Mouse (Mus musculus) brown adipose tissue, adult 24 weeks (tissue): ENCODE results near the gene Tm4sf1. TPM values are rescaled to one million over a fixed set of nuclear protein-coding genes. Genes with fewer than 3 reads are reported as not detected.

Experiments
- H3K27ac ChIP-seq: fragments of 200-500 bp; replicated peaks from 2 replicates; pipeline ENCODE4 v1.5.1; 2012; ENCODE audit warnings: low read depth, mild to moderate bottlenecking, low read length
- H3K4me1 ChIP-seq: fragments of 200-500 bp; 2 replicates; pipeline ENCODE4 v1.6.1; 2012; ENCODE audit warnings: low read length, mixed read lengths; ENCODE audit not compliant: control insufficient read depth, insufficient read depth, insufficient read length
- H3K4me3 ChIP-seq: fragments of 200-500 bp; 2 replicates; pipeline ENCODE4 v1.5.1; 2012; ENCODE audit warnings: low read depth, mild to moderate bottlenecking, low read length, moderate library complexity; ENCODE audit not compliant: insufficient read depth
- polyA plus RNA-seq: library from polyadenylated mRNA; stranded (reverse); fragments of >200 nt; gene quantifications from 2 replicates; pipeline ENCODE4 v1.2.4, GENCODE M21; 2012; ENCODE audit not compliant: missing spikeins, insufficient read depth, insufficient read length

Gene Tm4sf1
- polyA plus RNA-seq, 1 experiment = 49.0 TPM

GRCm38 (mm10) chr3:57296574-57296973 is 5.2 kb downstream of the Tm4sf1 start:
- Histone ChIP-seq H3K4me3 (no peak overlapping the region), H3K27ac (no peak overlapping the region), H3K4me1 (no peaks in the 10 kb centered on the region)

GRCm38 (mm10) chr3:57295631-57296030 is 6.2 kb downstream of the Tm4sf1 start:
- Histone ChIP-seq H3K4me1 (no peaks in the 10 kb centered on the region; the same call in 1 of the 2 replicates), H3K4me3 (peak overlapping the region; percentile 73; the same call in 1 of the 2 replicates), H3K27ac (peak overlapping the region; percentile 98)

GRCm38 (mm10) chr3:57294742-57295525 is 6.9 kb downstream of the Tm4sf1 start:
- Histone ChIP-seq H3K4me3 (peak overlapping the region; percentile 73), H3K4me1 (peaks cover 2% of the 10 kb centered on the region; the same call in 1 of the 2 replicates), H3K27ac (peak overlapping the region; percentile 98)

GRCm38 (mm10) chr3:57293925-57294324 is 7.9 kb downstream of the Tm4sf1 start:
- Histone ChIP-seq H3K4me1 (peaks cover 8% of the 10 kb centered on the region), H3K4me3 (peak overlapping the region; percentile 73), H3K27ac (peak overlapping the region; percentile 98)

- H3K4me1 ChIP-seq = peaks cover 12% of the 10 kb centered on the region
- H3K27ac ChIP-seq = peak overlapping the region; percentile 98
- H3K4me3 ChIP-seq = peak overlapping the region; percentile 62
These were observed 9.0 kb downstream of the Tm4sf1 start for GRCm38 (mm10) chr3:57292826-57293225.

GRCm38 (mm10) chr3:57288944-57289491 is 12.8 kb downstream of the Tm4sf1 start:
- peaks cover 13% of the 10 kb centered on the region for H3K4me1 ChIP-seq
- no peak overlapping the region for H3K4me3 ChIP-seq
- peak overlapping the region; percentile 100 for H3K27ac ChIP-seq

- Histone ChIP-seq H3K27ac (peak overlapping the region; percentile 100), H3K4me1 (peaks cover 13% of the 10 kb centered on the region), H3K4me3 (peak overlapping the region; percentile 15; the same call in 1 of the 2 replicates)
These were observed 13.7 kb downstream of the Tm4sf1 start for GRCm38 (mm10) chr3:57287854-57288720.

GRCm38 (mm10) chr3:57287438-57287837 is 14.3 kb downstream of the Tm4sf1 start:
- H3K4me3 ChIP-seq = no peak overlapping the region
- peaks cover 13% of the 10 kb centered on the region for H3K4me1 ChIP-seq
- peak overlapping the region; percentile 100 for H3K27ac ChIP-seq

- H3K4me3 ChIP-seq = no peak overlapping the region
- H3K27ac ChIP-seq = no peak overlapping the region
- H3K4me1 ChIP-seq = no peaks in the 10 kb centered on the region
These were observed 23.6 kb downstream of the Tm4sf1 start for GRCm38 (mm10) chr3:57278225-57278624.

GRCm38 (mm10) chr3:57277453-57277852 is 24.3 kb downstream of the Tm4sf1 start:
- Histone ChIP-seq H3K27ac (peak overlapping the region; percentile 27), H3K4me3 (no peak overlapping the region)

GRCm38 (mm10) chr3:57276821-57277220 is 25.0 kb downstream of the Tm4sf1 start:
- no peak overlapping the region for H3K4me3 ChIP-seq
- H3K27ac ChIP-seq = peak overlapping the region; percentile 60
- no peaks in the 10 kb centered on the region for H3K4me1 ChIP-seq

More at GRCm38 (mm10) chr3:57277453-57277852, 24.3 kb downstream of the Tm4sf1 start:
- H3K4me1 ChIP-seq = no peaks in the 10 kb centered on the region

- Histone ChIP-seq H3K27ac (no peak overlapping the region), H3K4me1 (no peaks in the 10 kb centered on the region), H3K4me3 (no peak overlapping the region)
These were observed 32.8 kb downstream of the Tm4sf1 start for GRCm38 (mm10) chr3:57268994-57269393.

GRCm38 (mm10) chr3:57267559-57268173 is 34.1 kb downstream of the Tm4sf1 start:
- H3K27ac ChIP-seq = no peak overlapping the region
- no peaks in the 10 kb centered on the region for H3K4me1 ChIP-seq
- H3K4me3 ChIP-seq = no peak overlapping the region

- no peak overlapping the region for H3K4me3 ChIP-seq
- peaks cover 3% of the 10 kb centered on the region; the same call in 1 of the 2 replicates for H3K4me1 ChIP-seq
- H3K27ac ChIP-seq = peak overlapping the region; percentile 42; the same call in 1 of the 2 replicates
These were observed 48.7 kb downstream of the Tm4sf1 start for GRCm38 (mm10) chr3:57253041-57253440.
